Mouse (Mus musculus): ENCODE results near the gene Rbm42.

Gene Rbm42

DNA sequence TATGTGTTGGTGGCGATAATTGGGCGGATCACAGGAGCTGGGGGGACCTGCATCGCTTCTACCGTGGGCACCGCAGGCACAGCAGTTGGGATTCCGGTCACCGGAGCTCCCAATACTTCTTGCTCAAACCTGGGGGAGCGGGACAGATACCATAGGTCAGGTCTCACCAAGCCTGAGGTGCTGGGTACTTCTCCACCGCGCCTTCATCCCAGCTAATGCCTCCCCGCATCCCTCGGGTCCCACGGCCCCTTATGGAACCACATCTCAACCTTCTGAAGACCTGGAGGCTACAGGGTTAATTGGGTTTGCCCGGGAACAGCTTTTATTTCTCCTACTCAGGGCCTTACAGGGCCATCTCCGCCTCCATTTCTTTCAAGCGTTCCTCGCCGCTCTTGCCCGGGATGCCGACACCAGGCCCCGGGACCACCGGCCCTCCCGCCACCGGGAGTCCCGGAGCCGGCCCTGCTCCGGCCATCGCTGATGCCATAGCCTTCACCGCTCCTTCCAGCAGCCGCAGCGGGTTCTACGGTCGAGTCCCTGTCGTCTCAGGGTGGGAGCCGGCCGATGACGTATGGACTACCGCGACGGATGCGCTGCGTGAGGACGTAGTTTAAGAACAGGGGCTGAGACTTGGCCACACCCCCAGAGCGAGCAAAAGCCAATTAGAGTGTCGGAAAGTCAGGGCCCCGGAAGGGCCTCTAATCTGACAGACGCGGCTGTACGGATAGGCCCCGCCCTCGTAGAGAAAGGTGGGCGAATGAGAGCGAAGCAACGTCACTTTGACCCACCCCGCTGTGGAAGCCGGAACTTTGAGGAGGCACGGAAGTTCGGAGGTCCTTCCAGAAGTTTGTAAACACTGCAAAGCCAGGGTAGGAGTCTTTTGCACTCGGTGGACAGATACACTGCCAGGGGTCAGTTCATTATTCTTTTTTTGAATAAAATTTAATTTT is at the start of gene Rbm42:
TSS of gene Rbm42 (minus strand) at position 727 of the 950 bp plus-strand sequence.
- DNase-seq, result peak; percentile 98 to 99

DNA sequence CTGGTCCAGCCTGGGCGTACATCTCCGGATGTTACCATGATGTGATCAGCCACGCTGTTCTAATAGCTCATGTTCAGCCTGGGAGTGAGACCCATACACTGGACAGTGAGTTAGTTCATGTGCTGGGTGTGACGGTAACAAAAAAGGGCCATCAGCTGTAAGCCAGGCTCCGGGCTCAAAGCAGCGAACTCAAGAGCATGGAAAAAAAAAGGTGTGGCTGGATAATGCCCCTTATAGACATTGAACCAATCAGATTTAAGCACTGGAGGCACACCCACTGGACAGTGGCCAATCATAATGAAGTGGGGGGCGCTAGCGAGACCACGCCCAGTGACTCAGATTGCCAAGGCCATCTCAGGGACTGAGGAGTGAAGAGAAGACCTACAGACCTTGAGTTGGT is 48.5 kb upstream of the Rbm42 start, which contains the start of gene 2200002J24Rik:
TSS of gene 2200002J24Rik (plus strand) at position 338 of the 400 bp plus-strand sequence.
- no peak for DNase-seq

DNA sequence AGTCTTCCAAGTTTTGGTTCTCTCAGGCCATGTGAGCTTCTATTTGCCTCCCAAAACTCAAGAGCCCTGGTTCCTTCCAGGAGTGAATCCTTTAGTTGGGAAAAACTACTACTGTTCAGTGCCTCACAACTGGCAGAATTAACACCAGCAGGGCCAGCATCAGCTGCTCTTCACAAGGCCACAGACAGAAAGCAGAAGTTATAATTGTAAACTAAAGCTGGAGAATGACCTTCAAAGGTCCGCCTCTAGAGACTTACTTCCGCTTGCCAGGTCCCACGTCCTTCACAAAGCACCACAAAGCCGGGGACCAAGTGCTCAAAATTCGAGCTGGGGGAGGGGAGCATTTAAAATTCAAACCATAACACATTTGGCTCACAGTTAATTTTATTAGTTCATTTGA is 48.0 kb upstream of the Rbm42 start:
- no peak for DNase-seq

DNA sequence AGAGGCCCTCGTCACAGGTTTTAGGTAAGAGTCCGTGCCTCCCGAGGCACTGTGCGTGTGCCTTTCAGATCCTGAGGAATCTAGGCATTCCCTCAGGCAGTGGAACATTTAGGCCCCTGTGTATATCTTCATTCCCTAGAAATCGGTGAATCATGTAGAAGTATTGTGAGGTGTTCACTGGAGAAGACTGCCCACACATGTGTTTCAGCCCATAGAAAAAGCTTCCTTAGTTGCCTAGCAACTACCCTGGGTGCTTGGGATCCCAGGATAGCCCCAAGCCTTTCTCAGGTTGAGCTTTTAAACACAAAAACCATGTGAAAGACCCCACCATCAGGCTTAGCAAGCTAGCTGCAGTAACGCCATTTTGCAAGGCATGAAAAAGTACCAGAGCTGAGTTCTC is 38.2 kb upstream of the Rbm42 start:
- no peak for DNase-seq

DNA sequence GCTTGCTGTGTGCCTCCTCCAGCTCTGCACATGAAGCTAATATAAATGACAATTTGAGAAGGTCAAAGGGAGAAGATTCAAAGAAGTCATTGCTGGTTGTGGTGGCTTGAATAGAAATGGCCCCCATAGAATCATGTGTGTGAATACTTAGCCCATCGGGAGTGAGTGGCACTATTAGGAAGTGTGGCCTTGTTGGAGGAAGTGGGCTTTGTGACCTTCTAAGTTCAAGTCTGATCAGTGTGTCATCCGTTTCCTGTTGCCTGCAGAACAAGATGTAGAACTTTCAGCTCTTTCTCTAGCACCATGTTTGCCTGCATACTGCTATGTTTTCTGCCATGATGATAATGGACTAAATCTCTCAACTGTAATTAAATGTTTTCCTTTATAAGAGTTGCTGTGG is 33.3 kb upstream of the Rbm42 start:
- DNase-seq, result no peak

DNA sequence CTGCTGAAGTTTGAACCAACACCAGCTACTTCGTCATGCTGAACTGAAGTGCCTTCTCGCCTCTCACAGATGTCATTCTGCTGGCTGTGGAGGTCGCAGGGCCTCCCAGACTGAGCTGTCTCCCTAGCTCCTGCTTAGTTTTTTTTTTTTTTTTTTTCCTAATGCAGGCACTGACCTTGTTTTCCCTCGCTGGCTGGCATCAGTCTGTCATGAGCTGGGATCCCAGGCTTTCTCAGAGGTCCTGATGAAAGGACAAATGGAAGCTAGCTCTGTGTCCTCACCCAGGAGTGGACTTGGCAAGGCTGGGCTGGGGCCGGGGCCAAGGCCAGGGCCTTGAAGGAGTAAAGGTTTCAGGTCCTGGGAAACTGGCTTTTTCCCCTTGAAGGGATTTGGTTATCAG is 31.8 kb upstream of the Rbm42 start:
- DNase-seq, result no peak

DNA sequence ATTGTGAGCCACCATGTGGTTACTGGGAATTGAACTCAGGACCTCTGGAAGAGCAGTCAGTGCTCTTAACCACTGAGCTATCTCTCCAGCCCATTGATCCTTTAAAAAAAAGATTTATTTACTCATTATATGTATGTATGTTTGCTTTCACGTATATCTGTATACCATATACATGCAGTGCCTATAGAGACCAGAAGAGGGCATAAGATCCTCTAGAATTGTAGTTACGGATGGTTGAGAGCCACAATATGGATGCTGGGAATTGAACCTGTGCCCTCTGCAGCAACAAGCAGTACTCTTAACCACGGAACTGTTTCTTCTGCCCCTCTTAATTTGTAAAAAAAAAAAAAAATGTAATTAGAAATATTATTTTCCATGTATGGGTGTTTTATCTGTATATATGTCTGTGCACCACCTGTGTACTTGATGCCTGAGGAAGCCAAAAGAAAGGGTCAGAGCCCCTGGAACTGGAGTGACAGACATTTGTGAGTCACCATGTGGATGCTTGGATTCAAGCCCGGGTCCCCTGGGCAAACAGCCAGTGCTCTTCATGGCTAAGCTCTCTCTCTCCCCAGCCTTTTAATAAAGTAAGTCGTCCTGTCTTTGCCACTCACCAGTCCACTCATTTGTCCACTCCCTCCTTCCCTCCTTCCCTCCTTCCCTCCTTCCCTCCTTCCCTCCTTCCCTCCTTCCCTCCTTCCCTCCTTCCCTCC is 28.3 kb upstream of the Rbm42 start:
- DNase-seq, result peak; percentile 81 to 85

DNA sequence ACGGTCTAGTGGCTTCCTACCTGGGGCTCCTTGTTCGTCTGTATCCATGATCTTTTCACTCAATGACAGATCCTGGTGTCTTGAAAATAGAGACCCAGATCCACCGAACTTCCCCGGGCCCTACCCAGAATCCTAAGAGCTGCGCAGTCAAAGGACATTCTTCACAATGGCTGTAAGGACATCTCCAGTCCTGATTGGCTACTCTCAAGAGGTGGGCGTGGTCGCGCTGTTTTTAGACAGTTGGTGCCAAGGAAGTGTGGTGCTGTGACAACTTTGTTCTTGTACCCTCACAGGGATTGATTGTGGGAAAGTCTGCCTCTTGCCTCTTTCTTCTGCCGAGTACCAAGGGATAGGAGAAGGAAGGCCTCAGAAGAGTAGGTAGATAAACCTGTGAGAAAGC is 21.4 kb upstream of the Rbm42 start, which contains the start of gene Pmis2:
TSS of gene Pmis2 (minus strand) at position 126 of the 400 bp plus-strand sequence.
- no peak for DNase-seq

DNA sequence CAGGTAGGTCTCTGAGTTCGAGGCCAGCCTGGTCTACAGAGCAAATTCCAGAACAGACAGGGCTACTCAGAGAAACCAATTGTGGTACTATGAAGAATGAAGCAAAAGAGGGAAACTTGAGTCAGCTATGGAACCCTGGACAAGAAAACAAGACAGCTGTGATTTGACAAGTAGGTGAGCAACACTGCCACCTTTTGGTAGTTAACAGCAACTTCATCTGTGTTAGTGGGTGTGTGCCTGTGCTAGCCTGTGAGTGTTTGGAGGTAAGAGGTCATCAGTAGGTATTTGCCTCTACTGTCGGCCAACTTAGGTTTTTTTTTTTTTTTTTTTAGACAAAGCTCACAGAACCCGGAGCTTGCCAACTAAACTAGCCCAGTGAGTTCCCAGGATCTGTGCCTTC is 19.1 kb upstream of the Rbm42 start:
- DNase-seq, result no peak

DNA sequence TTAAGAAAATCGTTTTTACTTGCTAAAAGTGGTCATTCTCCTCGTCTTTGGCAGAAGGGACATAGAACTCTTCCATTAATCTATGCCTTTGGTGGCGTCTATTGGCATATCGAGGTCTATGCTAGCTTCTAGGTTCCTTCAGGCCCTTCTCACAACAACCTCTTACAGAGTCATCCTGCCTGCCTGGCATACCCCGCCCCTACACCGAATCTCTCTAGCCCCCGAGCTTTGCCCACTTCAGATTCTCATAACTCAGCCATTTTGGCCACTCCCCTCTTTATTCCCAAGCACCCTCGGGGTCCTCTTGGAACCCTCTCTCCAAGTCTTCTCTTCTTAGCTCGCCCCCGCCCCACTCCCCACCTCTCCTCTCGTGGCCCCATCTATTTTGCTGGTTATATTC is 15.2 kb upstream of the Rbm42 start:
- peak; percentile 45 to 52 for DNase-seq

DNA sequence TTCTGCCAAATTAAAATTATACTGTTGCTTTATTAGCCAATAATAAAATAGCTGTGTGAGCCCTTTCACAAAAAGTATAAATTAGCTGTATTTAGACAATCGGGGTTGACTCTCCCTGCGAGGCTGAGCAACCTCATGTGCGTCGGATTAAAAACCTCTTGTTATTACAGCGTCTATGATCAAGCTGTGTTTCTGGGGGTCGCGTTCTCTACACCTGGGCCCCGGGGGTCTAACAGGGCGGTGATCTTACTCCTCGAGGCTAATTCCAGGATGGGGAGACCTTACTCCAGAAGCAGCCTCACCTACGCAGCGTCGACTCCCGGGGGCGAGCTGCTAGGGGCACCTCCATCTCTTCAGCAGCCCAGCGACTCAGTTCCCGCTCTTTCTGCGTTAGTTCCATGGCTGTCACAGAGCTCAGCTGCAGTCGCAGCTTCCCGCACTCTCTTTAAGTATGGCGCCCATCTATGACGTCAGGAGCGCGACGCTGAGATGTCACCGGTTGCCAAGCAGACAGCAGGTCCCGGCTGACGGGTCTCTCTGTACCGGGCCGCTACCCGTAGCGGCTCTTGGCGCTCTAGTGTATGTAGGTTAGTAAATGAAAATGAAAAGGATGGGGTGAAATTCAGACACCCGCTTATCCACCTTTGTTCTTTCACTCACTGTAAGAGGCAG is 14.5 kb upstream of the Rbm42 start, which contains the start of gene Haus5:
TSS of gene Haus5 (minus strand) at position 466 of the 672 bp plus-strand sequence.
- DNase-seq, result peak; percentile 95 to 96

DNA sequence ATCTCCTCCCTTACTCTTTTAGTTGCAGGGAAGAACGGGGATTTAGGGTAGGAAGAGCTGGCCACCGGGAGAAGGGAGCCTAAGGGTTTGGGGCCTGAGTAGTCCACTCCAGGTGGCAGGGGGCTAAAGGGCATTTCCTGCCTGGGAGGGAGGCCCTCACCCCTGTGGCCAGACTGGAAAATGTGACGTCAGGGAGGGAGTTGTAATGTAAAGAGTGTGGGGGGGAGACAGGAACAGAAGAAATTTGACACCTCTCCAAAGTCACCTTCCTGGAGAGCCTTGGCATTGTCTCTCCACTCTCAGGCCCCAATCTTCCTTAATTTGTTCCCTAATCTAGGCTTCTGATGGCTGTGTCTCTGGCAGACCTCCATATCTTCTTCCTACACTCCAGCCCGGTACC is 11.0 kb downstream of the Rbm42 start:
- no peak for DNase-seq

DNA sequence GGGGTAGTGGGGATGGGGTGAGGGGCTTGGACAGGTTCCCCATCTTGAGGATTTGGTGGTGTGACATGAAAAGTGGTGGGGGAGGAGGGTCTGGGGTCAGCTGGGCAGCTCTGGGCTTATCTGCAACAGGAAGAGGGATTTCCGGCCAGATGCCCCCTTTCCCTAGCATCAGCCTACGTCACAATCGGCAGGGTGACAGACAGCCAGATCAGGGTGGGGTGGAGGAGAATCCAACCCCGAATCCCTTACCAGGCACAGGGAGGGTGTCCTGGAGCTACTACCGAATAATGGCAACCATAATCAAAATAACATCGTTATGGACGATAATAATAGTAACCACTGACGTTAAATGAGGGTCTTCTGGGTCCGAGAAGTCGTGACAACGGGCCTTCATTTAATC is 13.7 kb downstream of the Rbm42 start:
- no peak for DNase-seq

DNA sequence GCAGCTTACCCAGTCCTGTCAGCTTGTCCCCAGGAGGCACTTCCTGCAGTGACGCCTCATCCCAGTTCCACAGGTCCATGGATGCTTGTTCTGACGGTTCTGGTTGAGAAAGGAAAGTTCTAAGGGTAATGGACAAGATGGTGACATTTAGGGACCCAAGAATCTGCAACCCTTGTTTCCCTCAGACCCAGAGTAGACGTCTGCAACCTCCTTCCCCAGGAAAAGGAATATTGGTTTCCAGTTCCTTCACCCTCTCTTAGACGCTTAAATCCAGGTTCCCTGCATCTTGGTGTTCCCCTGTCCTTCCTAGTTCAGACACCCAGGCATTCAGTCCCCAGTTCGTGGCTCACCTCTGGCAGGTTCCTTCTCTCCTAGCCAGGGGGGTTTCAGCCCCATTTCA is 14.4 kb downstream of the Rbm42 start, which contains the start of gene Etv2:
TSS of gene Etv2 (minus strand) at position 101 of the 400 bp plus-strand sequence.
- DNase-seq, result no peak

DNA sequence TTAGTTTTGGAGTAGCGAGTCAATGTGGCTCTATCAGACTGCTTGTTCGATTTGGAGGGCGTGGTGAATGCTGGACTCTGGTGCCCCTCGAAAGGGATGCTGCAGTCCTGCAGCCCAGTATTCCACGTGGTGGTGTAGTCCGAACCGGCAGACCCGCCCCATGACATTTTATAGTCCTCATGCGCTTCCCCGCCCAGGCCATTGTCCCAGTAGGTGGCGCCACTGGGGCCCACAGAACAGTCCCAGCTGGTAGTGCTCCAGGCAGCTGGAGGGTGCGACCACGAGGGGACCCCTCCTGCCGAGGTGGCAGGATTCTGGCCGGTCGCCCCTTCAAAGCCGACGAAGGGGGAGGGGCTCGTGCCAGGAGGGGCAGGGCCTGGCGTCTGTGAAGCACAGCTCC is 15.5 kb downstream of the Rbm42 start:
- DNase-seq, result peak; percentile 50 to 81

DNA sequence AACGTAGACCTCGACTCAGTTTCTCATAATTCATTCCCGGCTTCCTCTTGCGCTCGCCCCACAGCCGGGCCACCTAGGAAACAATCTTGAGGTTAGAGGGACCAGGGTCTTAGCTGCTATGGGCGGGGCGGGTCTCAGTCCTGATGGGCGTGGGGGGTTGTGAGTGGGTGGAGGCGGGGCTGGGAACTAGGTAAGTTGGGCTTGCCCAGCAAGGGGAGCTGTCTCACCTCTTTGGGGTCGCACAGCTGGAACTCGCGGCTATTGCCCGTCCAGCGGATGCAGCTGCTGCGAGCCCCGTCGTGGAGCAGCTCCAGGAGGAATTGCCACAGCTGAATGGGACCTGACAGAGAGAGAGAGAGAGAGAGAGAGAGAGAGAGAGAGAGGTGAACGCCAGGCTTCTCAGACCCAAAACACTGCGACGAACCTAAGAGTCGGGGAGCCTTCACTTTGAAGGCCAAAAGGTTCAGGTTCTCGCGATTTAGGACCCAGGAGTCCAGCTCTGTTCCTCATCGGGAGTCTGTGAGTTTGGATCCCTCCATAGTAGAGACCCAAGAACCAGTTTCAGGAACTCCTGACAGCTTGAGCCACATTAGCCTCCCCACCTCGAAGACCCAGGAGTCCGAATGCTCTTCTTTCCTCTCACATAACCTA is 16.2 kb downstream of the Rbm42 start:
- DNase-seq, result no peak

DNA sequence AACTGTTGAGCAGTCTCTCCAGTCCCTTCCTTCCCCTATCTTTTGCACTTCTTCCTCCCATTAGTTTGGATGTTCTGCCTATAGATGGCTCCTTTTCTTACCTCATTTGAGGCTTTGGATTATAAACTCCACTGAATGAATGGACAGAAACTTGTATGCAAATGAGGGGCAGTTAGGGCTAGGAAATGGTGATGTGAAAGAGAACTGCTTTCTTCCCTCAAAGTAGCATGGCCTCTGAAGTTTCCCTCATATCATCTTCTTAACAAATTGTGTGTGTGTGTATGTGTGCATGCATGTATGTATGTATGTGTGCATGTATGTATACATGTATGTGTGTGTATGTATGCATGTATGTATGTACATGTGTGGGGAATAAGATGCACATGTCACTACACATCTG is 21.1 kb downstream of the Rbm42 start:
- DNase-seq, result no peak

DNA sequence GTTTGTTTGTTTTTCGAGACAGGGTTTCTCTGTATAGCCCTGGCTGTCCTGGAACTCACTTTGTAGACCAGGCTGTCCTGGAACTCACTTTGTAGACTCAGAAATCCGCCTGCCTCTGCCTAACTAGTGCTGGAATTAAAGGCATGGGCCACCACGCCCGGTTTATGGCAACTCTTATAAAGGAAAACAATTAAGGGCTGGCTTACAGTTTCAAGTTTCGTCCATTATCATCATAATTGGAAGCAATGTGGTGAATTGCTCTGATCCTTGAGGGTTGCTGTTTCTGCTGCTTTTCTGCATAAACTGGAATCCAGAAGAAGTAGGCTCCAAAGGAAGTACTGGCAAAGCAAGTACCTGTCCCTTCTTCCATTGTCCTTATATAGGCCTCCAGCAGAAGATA is 23.5 kb downstream of the Rbm42 start:
- no peak for DNase-seq

DNA sequence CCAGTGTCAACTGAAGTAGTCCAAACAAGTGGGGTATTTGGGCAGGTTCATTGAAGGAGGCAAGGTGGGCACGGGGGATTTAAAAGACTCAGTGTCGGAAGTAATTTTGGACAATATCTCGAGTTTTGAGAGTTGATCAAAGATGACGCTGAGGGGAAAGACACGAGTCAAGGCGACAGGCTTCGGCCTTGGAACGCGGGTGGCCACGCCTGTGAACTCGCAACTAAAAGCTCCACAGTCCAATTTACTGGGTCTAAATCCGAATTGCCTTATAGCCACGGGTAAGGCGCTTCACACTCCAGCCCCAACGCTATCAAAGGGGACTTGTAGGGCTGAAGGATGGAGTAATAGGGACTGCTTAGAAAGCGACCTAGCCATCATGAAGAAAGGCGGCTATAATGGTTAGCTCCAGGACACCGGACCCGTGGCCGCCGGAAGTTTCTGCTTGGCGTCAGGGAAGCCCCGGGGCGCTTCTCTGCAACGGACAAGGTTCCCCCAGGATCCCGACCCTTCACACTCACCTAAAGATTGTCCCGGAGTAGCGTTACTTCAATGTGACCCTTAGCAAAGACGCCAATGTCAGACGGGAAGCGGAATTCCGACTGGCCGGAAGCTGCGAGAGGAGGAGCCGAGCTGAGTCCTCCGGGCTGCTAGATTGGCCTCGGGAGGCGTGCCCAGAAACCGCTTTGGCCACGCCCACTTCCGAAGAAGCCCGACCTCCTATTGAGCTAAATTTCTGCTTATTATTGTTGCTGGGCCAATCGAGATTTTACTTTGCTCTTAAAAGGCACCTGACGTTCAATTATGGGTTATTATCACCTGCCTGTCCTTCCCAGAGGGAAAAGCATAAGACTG is 24.4 kb downstream of the Rbm42 start, which contains the start of gene Cox6b1:
TSS of gene Cox6b1 (minus strand) at position 622 of the 855 bp plus-strand sequence.
- peak; percentile 89 to 91 for DNase-seq

DNA sequence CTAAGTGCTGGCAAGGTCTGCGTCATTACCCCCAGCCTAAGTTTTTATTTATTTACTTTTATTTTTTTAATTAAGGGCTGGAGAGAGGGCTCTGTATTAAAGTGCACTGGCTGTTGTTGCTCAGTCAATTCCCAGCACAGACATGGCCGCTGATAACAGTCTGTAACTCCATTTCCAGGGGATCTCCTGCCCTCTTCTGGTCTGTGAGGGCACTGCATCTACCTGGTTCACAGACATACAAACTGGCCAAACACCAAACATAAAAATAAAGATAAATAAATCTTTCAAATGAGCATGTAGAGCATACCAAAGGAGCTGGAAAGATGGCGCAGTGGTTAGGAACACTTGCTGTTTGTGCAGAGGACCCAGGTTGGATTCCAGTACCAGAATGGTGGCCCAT is 30.9 kb downstream of the Rbm42 start:
- peak; percentile 39 to 70 for DNase-seq

DNA sequence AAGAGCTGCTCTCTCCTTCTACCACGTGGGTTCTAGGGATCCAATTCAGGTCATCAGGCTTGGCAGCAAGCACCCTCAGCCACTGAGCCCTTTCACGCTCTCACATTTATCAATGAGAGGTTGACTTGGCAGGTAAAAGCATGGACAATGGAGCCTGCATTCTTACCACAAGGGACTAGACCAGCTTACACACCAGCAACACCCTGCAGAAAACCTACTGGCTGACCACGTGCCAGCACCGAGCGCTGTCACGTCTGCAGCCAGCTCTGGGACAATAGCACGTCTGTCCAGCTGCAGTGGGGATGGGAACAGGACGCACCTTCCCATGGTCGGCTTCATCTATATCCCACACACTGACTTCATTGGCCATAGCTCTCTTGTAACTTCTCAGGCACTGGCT is 31.5 kb downstream of the Rbm42 start:
- DNase-seq, result no peak

Data from cerebellum, postnatal 14 days (tissue).